Mouse (Mus musculus): ENCODE measurements around the gene 6430628N08Rik.
A peak's percentile ranks its signal among the peaks of the same experiment; 100 is the strongest.

DNA sequence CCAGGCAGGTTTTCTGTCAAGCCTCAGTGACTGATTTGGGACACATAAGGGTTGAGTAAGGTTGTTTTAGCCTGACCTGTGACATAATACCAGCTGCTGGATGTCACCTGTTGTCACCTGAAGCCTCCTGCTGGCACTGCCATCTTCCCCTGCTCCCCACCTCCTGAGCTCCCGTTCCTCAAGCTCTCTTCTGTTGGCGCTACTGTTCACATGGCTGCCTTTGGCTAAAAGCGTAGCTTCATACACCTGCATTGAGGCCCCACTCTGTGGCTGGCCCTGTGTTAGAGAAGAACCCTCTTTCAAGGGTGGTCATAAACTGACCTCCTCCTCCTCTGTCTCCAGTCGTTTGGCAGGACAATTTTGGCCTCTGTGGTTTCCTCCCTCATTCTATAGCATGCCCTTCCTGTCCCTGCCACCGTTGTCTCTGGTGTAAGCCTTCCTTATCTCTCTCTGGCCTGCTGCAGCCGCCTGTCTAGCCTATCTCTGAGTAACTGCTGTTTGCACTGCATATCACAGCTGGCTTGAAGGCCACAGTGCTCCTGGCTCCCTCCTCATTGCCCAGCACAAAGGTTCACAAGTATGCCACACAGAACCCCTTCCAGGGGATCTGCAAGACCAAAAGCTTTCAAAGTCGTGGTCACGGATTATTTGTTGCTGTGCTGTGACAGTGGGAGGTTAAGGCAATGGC lies 41.3 kb upstream of the 6430628N08Rik start:
- TF ChIP-seq CTCF (IDR thresholded peaks at IDR 0.05; ENCODE audit: low read depth), result peak; percentile 25
- peak; percentile 99 for TF ChIP-seq EP300 (IDR thresholded peaks at IDR 0.05; ENCODE audit: low read depth)
